ENCODE assay signal across 19 mouse cellular contexts in genomic region chr11:70754958-70755357, GRCm38 (mm10). TPM values are rescaled to one million over a fixed set of nuclear protein-coding genes. Genes with fewer than 3 reads are reported as not detected.
DNase-seq lines count a peak whose midpoint lies in the region; ATAC-seq and TF ChIP-seq lines count a peak whose summit lies in the region.
"Had no signal": no experiment of that assay in that cellular context is flagged by ENCODE, and none has a peak within 500 bp of the region (broad histone marks: within the 10 kb centered on the region; RNA-seq: fewer than 3 reads in every experiment).

No protein-coding gene starts in this region.

- ATAC-seq in hindbrain, postnatal 0 days = no peak
- no peak for ATAC-seq in hindbrain, embryonic 16.5 days
- no peak for ATAC-seq in midbrain, postnatal 0 days (ENCODE audit: low FRiP score)
- ATAC-seq in midbrain, embryonic 15.5 days (replicated peaks) = no peak
- no peak for ATAC-seq in intestine, postnatal 0 days

- no peak for TF ChIP-seq EP300 in ES-Bruce4 (IDR thresholded peaks at IDR 0.05; ENCODE audit: insufficient read depth, low read depth, low read length)

- H3K9ac ChIP-seq in hindbrain, postnatal 0 days (replicated peaks; ENCODE audit: low read length) = no peak overlapping the region
- H3K9ac ChIP-seq in hindbrain, embryonic 16.5 days (ENCODE audit: low read depth, low read length) = no peak overlapping the region
- H3K9ac ChIP-seq in midbrain, postnatal 0 days (replicated peaks; ENCODE audit: low read length, poor library complexity, severe bottlenecking) = no peak overlapping the region
- H3K9ac ChIP-seq in midbrain, embryonic 15.5 days = no peak overlapping the region
- H3K9ac ChIP-seq in ES-Bruce4 (ENCODE audit: low read depth, poor library complexity, severe bottlenecking) = no peak overlapping the region
- H3K9ac ChIP-seq in intestine, postnatal 0 days (ENCODE audit: low read depth, low read length) = no peak overlapping the region
- H3K9ac ChIP-seq: forebrain, embryonic 12.5 days; heart, embryonic 13.5 days; hindbrain, embryonic 13.5 days; liver, embryonic 13.5 days; midbrain, embryonic 13.5 days; neural tube, embryonic 15.5 days had no signal

- H3K9me3 ChIP-seq in hindbrain, postnatal 0 days (ENCODE audit: low read length) = no peaks in the 10 kb centered on the region
- no peaks in the 10 kb centered on the region for H3K9me3 ChIP-seq in hindbrain, embryonic 16.5 days (ENCODE audit: control insufficient read depth, low read length)
- H3K9me3 ChIP-seq in midbrain, postnatal 0 days (ENCODE audit: low read length) = no peaks in the 10 kb centered on the region
- no peaks in the 10 kb centered on the region for H3K9me3 ChIP-seq in midbrain, embryonic 15.5 days
- no peaks in the 10 kb centered on the region for H3K9me3 ChIP-seq in ES-Bruce4 (replicated peaks; ENCODE audit: control insufficient read depth, insufficient read depth, low read length, poor library complexity, severe bottlenecking)
- H3K9me3 ChIP-seq in intestine, postnatal 0 days (ENCODE audit: control insufficient read depth) = no peaks in the 10 kb centered on the region
- H3K9me3 ChIP-seq: embryonic facial prominence, embryonic 10.5 days; forebrain, embryonic 12.5 days; heart, embryonic 13.5 days; hindbrain, embryonic 13.5 days; limb, embryonic 10.5 days; liver, embryonic 13.5 days; midbrain, embryonic 13.5 days; neural tube, embryonic 15.5 days had no signal

- no peak for TF ChIP-seq POLR2A in ES-Bruce4 (IDR thresholded peaks at IDR 0.05; ENCODE audit: insufficient read depth, low read length)

- 0 out of 2 replicates have a peak overlapping the region, but pooled peaks have one; percentile 3 for H3K27ac ChIP-seq in hindbrain, postnatal 0 days
- H3K27ac ChIP-seq in hindbrain, embryonic 16.5 days (ENCODE audit: low read depth, low read length) = no peak overlapping the region
- no peak overlapping the region for H3K27ac ChIP-seq in midbrain, postnatal 0 days (ENCODE audit: low read depth, low read length)
- no peak overlapping the region for H3K27ac ChIP-seq in midbrain, embryonic 15.5 days
- H3K27ac ChIP-seq in ES-Bruce4 (ENCODE audit: insufficient read depth, low read length) = no peak overlapping the region
- H3K27ac ChIP-seq in intestine, postnatal 0 days (ENCODE audit: low read depth, low read length) = peak overlapping the region; percentile 24; the same call in 1 of the 2 replicates
- H3K27ac ChIP-seq: embryonic facial prominence, embryonic 10.5 days; forebrain, embryonic 12.5 days; heart, embryonic 13.5 days; hindbrain, embryonic 13.5 days; limb, embryonic 10.5 days; liver, embryonic 13.5 days; macrophage; midbrain, embryonic 13.5 days; neural tube, embryonic 15.5 days had no signal

- TF ChIP-seq CTCF in hindbrain, postnatal 0 days (IDR thresholded peaks at IDR 0.05; ENCODE audit: low read depth) = peak; percentile 24; the same call in 1 of the 2 replicates
- TF ChIP-seq CTCF in midbrain, postnatal 0 days (IDR thresholded peaks at IDR 0.05) = peak; percentile 25
- TF ChIP-seq CTCF in ES-Bruce4 (IDR thresholded peaks at IDR 0.05; ENCODE audit: low read depth, low read length) = peak; percentile 34
- TF ChIP-seq CTCF in intestine, postnatal 0 days (IDR thresholded peaks at IDR 0.05; ENCODE audit: low read depth) = peak; percentile 71

- no peaks in the 10 kb centered on the region for H3K27me3 ChIP-seq in hindbrain, postnatal 0 days (ENCODE audit: insufficient read depth, low read length)
- no peaks in the 10 kb centered on the region for H3K27me3 ChIP-seq in hindbrain, embryonic 16.5 days (replicated peaks; ENCODE audit: control insufficient read depth, insufficient read depth, low read length)
- H3K27me3 ChIP-seq in midbrain, postnatal 0 days (ENCODE audit: insufficient read depth, low read length) = no peaks in the 10 kb centered on the region
- H3K27me3 ChIP-seq in midbrain, embryonic 15.5 days (replicated peaks) = no peaks in the 10 kb centered on the region
- no peaks in the 10 kb centered on the region for H3K27me3 ChIP-seq in ES-Bruce4 (ENCODE audit: control insufficient read depth, insufficient read depth, low read length, poor library complexity, severe bottlenecking)
- no peaks in the 10 kb centered on the region for H3K27me3 ChIP-seq in intestine, postnatal 0 days (replicated peaks; ENCODE audit: control insufficient read depth, insufficient read depth, low read length)
- H3K27me3 ChIP-seq: midbrain, embryonic 13.5 days; neural tube, embryonic 15.5 days had no signal

- H3K36me3 ChIP-seq in hindbrain, postnatal 0 days (ENCODE audit: insufficient read depth, low read length) = no peaks in the 10 kb centered on the region
- no peaks in the 10 kb centered on the region for H3K36me3 ChIP-seq in hindbrain, embryonic 16.5 days (ENCODE audit: control insufficient read depth, insufficient read depth, low read length)
- no peaks in the 10 kb centered on the region for H3K36me3 ChIP-seq in midbrain, postnatal 0 days (ENCODE audit: insufficient read depth, low read length)
- no peaks in the 10 kb centered on the region for H3K36me3 ChIP-seq in midbrain, embryonic 15.5 days (replicated peaks)
- no peaks in the 10 kb centered on the region for H3K36me3 ChIP-seq in ES-Bruce4 (ENCODE audit: control insufficient read depth, insufficient read depth, low read length, poor library complexity, severe bottlenecking)
- H3K36me3 ChIP-seq in intestine, postnatal 0 days (ENCODE audit: control insufficient read depth, insufficient read depth) = no peaks in the 10 kb centered on the region
- H3K36me3 ChIP-seq: embryonic facial prominence, embryonic 10.5 days; forebrain, embryonic 12.5 days; heart, embryonic 13.5 days; hindbrain, embryonic 13.5 days; limb, embryonic 10.5 days; liver, embryonic 13.5 days; midbrain, embryonic 13.5 days; neural tube, embryonic 15.5 days had no signal

- 58% methylated on average over 7 of the region's 7 CpGs for WGBS in hindbrain, postnatal 0 days
- WGBS in hindbrain, embryonic 16.5 days = 66% methylated on average over 7 of the region's 7 CpGs
- WGBS in midbrain, postnatal 0 days = 49% methylated on average over 7 of the region's 7 CpGs
- WGBS in midbrain, embryonic 15.5 days = 52% methylated on average over 7 of the region's 7 CpGs
- 45% methylated on average over 7 of the region's 7 CpGs for WGBS in intestine, postnatal 0 days

- no peak overlapping the region for H3K4me3 ChIP-seq in hindbrain, postnatal 0 days (ENCODE audit: low read length)
- H3K4me3 ChIP-seq in hindbrain, embryonic 16.5 days (ENCODE audit: low read length) = no peak overlapping the region
- H3K4me3 ChIP-seq in midbrain, postnatal 0 days (ENCODE audit: low read depth, low read length) = no peak overlapping the region
- H3K4me3 ChIP-seq in midbrain, embryonic 15.5 days = no peak overlapping the region
- H3K4me3 ChIP-seq in ES-Bruce4 (ENCODE audit: low read depth, low read length) = no peak overlapping the region
- H3K4me3 ChIP-seq in intestine, postnatal 0 days (ENCODE audit: low read depth, low read length) = no peak overlapping the region
- H3K4me3 ChIP-seq: embryonic facial prominence, embryonic 10.5 days; forebrain, embryonic 12.5 days; heart, embryonic 13.5 days; hindbrain, embryonic 13.5 days; limb, embryonic 10.5 days; liver, embryonic 13.5 days; midbrain, embryonic 13.5 days; neural tube, embryonic 15.5 days had no signal

- no peak overlapping the region for H3K4me2 ChIP-seq in hindbrain, postnatal 0 days (ENCODE audit: low read depth, low read length)
- no peak overlapping the region for H3K4me2 ChIP-seq in hindbrain, embryonic 16.5 days (ENCODE audit: low read length)
- H3K4me2 ChIP-seq in midbrain, postnatal 0 days (ENCODE audit: low read depth, low read length, poor library complexity, severe bottlenecking) = no peak overlapping the region
- no peak overlapping the region for H3K4me2 ChIP-seq in midbrain, embryonic 15.5 days
- no peak overlapping the region for H3K4me2 ChIP-seq in intestine, postnatal 0 days (replicated peaks; ENCODE audit: low read depth)
- H3K4me2 ChIP-seq: forebrain, embryonic 12.5 days; heart, embryonic 13.5 days; hindbrain, embryonic 13.5 days; liver, embryonic 13.5 days; midbrain, embryonic 13.5 days had no signal

- no peaks in the 10 kb centered on the region for H3K4me1 ChIP-seq in hindbrain, postnatal 0 days (ENCODE audit: insufficient read depth, low read length)
- H3K4me1 ChIP-seq in hindbrain, embryonic 16.5 days (ENCODE audit: control insufficient read depth, insufficient read depth, low read depth, low read length) = peaks cover 2% of the 10 kb centered on the region; the same call in 1 of the 2 replicates
- H3K4me1 ChIP-seq in midbrain, postnatal 0 days (ENCODE audit: insufficient read depth, low read length) = no peaks in the 10 kb centered on the region
- peaks cover 7% of the 10 kb centered on the region; the same call in 1 of the 2 replicates for H3K4me1 ChIP-seq in midbrain, embryonic 15.5 days
- H3K4me1 ChIP-seq in ES-Bruce4 (ENCODE audit: control insufficient read depth, insufficient read depth, low read length) = no peaks in the 10 kb centered on the region
- H3K4me1 ChIP-seq in intestine, postnatal 0 days (replicated peaks; ENCODE audit: control insufficient read depth, insufficient read depth, low read length) = 0 out of 2 replicates have a peak, but pooled peaks cover 3% of the 10 kb centered on the region
- H3K4me1 ChIP-seq: embryonic facial prominence, embryonic 10.5 days; forebrain, embryonic 12.5 days; heart, embryonic 13.5 days; hindbrain, embryonic 13.5 days; limb, embryonic 10.5 days; neural tube, embryonic 15.5 days had no signal

- DNase-seq in hindbrain, postnatal 0 days (ENCODE audit: low spot score) = no peak
- no peak for DNase-seq in midbrain, postnatal 0 days (ENCODE audit: low spot score)
- no peak for DNase-seq in yolk sac, embryonic 10.5 days (ENCODE audit: low spot score)
- DNase-seq: heart, adult 11 months had no signal

RNA-seq across cellular contexts. Expression of gene Zfp3, which starts 9.1 kb away (rescaled TPM):
- total RNA-seq in hindbrain, postnatal 0 days (2014; rRNA removed) = 6.8 and 9.8 TPM in 2 replicates
- 10.2 and 11.2 TPM in 2 replicates for polyA plus RNA-seq in hindbrain, postnatal 0 days (2015; fragmentation: Nextera tagmentation; extraction: Ambion mirVana)
- 16.4 and 17.1 TPM in 2 replicates for polyA plus RNA-seq in hindbrain, embryonic 16.5 days (2015; fragmentation: Nextera tagmentation; extraction: Ambion mirVana)
- total RNA-seq in midbrain, postnatal 0 days (2014; rRNA removed) = 8.7 and 10.0 TPM in 2 replicates
- 9.7 and 10.3 TPM in 2 replicates for polyA plus RNA-seq in midbrain, postnatal 0 days (2015; fragmentation: Nextera tagmentation; extraction: Ambion mirVana)
- polyA plus RNA-seq in midbrain, embryonic 15.5 days (2015; fragmentation: Nextera tagmentation; extraction: Ambion mirVana) = 16.7 and 16.8 TPM in 2 replicates
- 3.3 and 3.6 TPM in 2 replicates for polyA plus RNA-seq in ES-Bruce4 (2011; ENCODE audit: insufficient read depth, insufficient read length, low read depth, missing spikeins)
- polyA plus RNA-seq in intestine, postnatal 0 days (2015; fragmentation: Nextera tagmentation; extraction: Ambion mirVana) = 4.4 and 5.0 TPM in 2 replicates

RNA-seq across cellular contexts. Expression of gene Kif1c, which starts 54.6 kb away (rescaled TPM):
- 27.3 and 31.5 TPM in 2 replicates for total RNA-seq in hindbrain, postnatal 0 days (2014; rRNA removed)
- 1.7 and 1.9 TPM in 2 replicates for polyA plus RNA-seq in hindbrain, postnatal 0 days (2015; fragmentation: Nextera tagmentation; extraction: Ambion mirVana)
- 1.3 and 1.6 TPM in 2 replicates for polyA plus RNA-seq in hindbrain, embryonic 16.5 days (2015; fragmentation: Nextera tagmentation; extraction: Ambion mirVana)
- 30.9 and 31.7 TPM in 2 replicates for total RNA-seq in midbrain, postnatal 0 days (2014; rRNA removed)
- polyA plus RNA-seq in midbrain, postnatal 0 days (2015; fragmentation: Nextera tagmentation; extraction: Ambion mirVana) = 1.6 and 1.9 TPM in 2 replicates
- polyA plus RNA-seq in midbrain, embryonic 15.5 days (2015; fragmentation: Nextera tagmentation; extraction: Ambion mirVana) = 1.9 TPM in 2 replicates
- polyA plus RNA-seq in ES-Bruce4 (2011; ENCODE audit: insufficient read depth, insufficient read length, low read depth, missing spikeins) = 38.2 and 42.2 TPM in 2 replicates
- 4.4 and 5.4 TPM in 2 replicates for polyA plus RNA-seq in intestine, postnatal 0 days (2015; fragmentation: Nextera tagmentation; extraction: Ambion mirVana)

RNA-seq across cellular contexts. Expression of gene Inca1, which starts 55.0 kb away (rescaled TPM):
- 0.72 and 0.94 TPM in 2 replicates for total RNA-seq in hindbrain, postnatal 0 days (2014; rRNA removed)
- 2.3 and 3.1 TPM in 2 replicates for polyA plus RNA-seq in hindbrain, postnatal 0 days (2015; fragmentation: Nextera tagmentation; extraction: Ambion mirVana)
- polyA plus RNA-seq in hindbrain, embryonic 16.5 days (2015; fragmentation: Nextera tagmentation; extraction: Ambion mirVana) = 1.2 and 1.4 TPM in 2 replicates
- total RNA-seq in midbrain, postnatal 0 days (2014; rRNA removed) = 1.7 and 4.8 TPM in 2 replicates
- polyA plus RNA-seq in midbrain, postnatal 0 days (2015; fragmentation: Nextera tagmentation; extraction: Ambion mirVana) = 2.1 and 2.2 TPM in 2 replicates
- 1.0 and 1.7 TPM in 2 replicates for polyA plus RNA-seq in midbrain, embryonic 15.5 days (2015; fragmentation: Nextera tagmentation; extraction: Ambion mirVana)
- 4.4 and 4.5 TPM in 2 replicates for polyA plus RNA-seq in ES-Bruce4 (2011; ENCODE audit: insufficient read depth, insufficient read length, low read depth, missing spikeins)
- 2.8 and 3.3 TPM in 2 replicates for polyA plus RNA-seq in intestine, postnatal 0 days (2015; fragmentation: Nextera tagmentation; extraction: Ambion mirVana)
- total RNA-seq: common myeloid progenitor, adult 5-6 weeks had no signal

RNA-seq across cellular contexts. Expression of gene Scimp, which starts 57.4 kb away (rescaled TPM):
- not detected in 2 replicates for total RNA-seq in hindbrain, postnatal 0 days (2014; rRNA removed)
- polyA plus RNA-seq in hindbrain, postnatal 0 days (2015; fragmentation: Nextera tagmentation; extraction: Ambion mirVana) = 0.14 TPM in 1 of 2 replicates, not detected in the other
- 0.19 TPM in 1 of 2 replicates, not detected in the other for polyA plus RNA-seq in hindbrain, embryonic 16.5 days (2015; fragmentation: Nextera tagmentation; extraction: Ambion mirVana)
- not detected in 2 replicates for total RNA-seq in midbrain, postnatal 0 days (2014; rRNA removed)
- polyA plus RNA-seq in midbrain, postnatal 0 days (2015; fragmentation: Nextera tagmentation; extraction: Ambion mirVana) = not detected in 2 replicates
- not detected in 2 replicates for polyA plus RNA-seq in midbrain, embryonic 15.5 days (2015; fragmentation: Nextera tagmentation; extraction: Ambion mirVana)
- not detected in 2 replicates for polyA plus RNA-seq in ES-Bruce4 (2011; ENCODE audit: insufficient read depth, insufficient read length, low read depth, missing spikeins)
- polyA plus RNA-seq in intestine, postnatal 0 days (2015; fragmentation: Nextera tagmentation; extraction: Ambion mirVana) = 1.9 and 2.0 TPM in 2 replicates
- total RNA-seq: common myeloid progenitor, adult 5-6 weeks; gastrocnemius, adult 8-10 months had no signal
- polyA plus RNA-seq: embryonic facial prominence, embryonic 10.5 days; forebrain, embryonic 12.5 days had no signal

Comparison
In these comparisons a context has a peak if more than half of its experiments do, and no peak if none do; other contexts are left out.
1. H3K27ac ChIP-seq: peak in hindbrain, postnatal 0 days (single experiment) and intestine, postnatal 0 days (single experiment); none in hindbrain, embryonic 16.5 days (single experiment), midbrain, postnatal 0 days (single experiment), midbrain, embryonic 15.5 days (single experiment) and ES-Bruce4 (single experiment).
2. Peak in every context shown above with its lines, with median percentiles within 50 percentile points of each other: CTCF ChIP-seq.